Mouse (Mus musculus) limb, embryonic 13.5 days (tissue): ENCODE measurements around the gene Gal. TPM values are rescaled to one million over a fixed set of nuclear protein-coding genes. Genes with fewer than 3 reads are reported as not detected.
A peak's percentile ranks its signal among the peaks of the same experiment; 100 is the strongest.

Experiments
- ATAC-seq: fragments of 200-750 bp; cut with Nextera tagmentation; 2 replicates; pipeline ENCODE4 v1.8.0; 2017; ENCODE audit warnings: low read depth, moderate number of reproducible peaks, moderate TSS enrichment; ENCODE audit not compliant: low FRiP score
- H3K27ac ChIP-seq: fragments of 300-500 bp; sonication (generic); 2 replicates; pipeline ENCODE4 v1.5.1; 2015; ENCODE audit warnings: inconsistent platforms, mild to moderate bottlenecking, moderate library complexity
- H3K27me3 ChIP-seq: fragments of 300-500 bp; sonication (generic); 2 replicates; pipeline ENCODE4 v1.6.1; 2015; ENCODE audit warnings: mild to moderate bottlenecking, inconsistent platforms
- H3K36me3 ChIP-seq: fragments of 300-500 bp; sonication (generic); 2 replicates; pipeline ENCODE4 v1.6.1; 2015; ENCODE audit warnings: inconsistent platforms, mild to moderate bottlenecking, moderate library complexity
- H3K4me1 ChIP-seq: fragments of 300-500 bp; sonication (generic); 2 replicates; pipeline ENCODE4 v1.6.1; 2015; ENCODE audit warnings: inconsistent platforms
- H3K4me2 ChIP-seq: fragments of 300-500 bp; sonication (generic); replicated peaks from 2 replicates; pipeline ENCODE4 v1.6.1; 2015; ENCODE audit warnings: inconsistent platforms, mild to moderate bottlenecking, moderate library complexity
- H3K4me3 ChIP-seq: fragments of 300-500 bp; sonication (generic); 2 replicates; pipeline ENCODE4 v1.5.1; 2015; ENCODE audit warnings: moderate library complexity, mild to moderate bottlenecking, inconsistent platforms
- H3K9ac ChIP-seq: fragments of 300-500 bp; sonication (generic); 2 replicates; pipeline ENCODE4 v1.6.1; 2015; ENCODE audit warnings: mild to moderate bottlenecking, inconsistent platforms
- H3K9me3 ChIP-seq: fragments of 300-500 bp; sonication (generic); 2 replicates; pipeline ENCODE4 v1.6.1; 2016; ENCODE audit warnings: inconsistent platforms
- WGBS: fragments of 180-500 bp; shearing (Covaris S2); methylation state at CpG from one replicate; pipeline ENCODE4 v1.1.7; 2015; 5-methylcytosine and 5-hydroxymethylcytosine counted together
- polyA plus RNA-seq: library from polyadenylated mRNA; unstranded; fragments of >200 nt; fragmentation: Nextera tagmentation; extraction: Ambion mirVana; gene quantifications from 2 replicates; pipeline ENCODE4 v1.2.1, GENCODE M21; 2015

Gene Gal
- 0.57 and 0.92 TPM in 2 replicates for polyA plus RNA-seq

DNA sequence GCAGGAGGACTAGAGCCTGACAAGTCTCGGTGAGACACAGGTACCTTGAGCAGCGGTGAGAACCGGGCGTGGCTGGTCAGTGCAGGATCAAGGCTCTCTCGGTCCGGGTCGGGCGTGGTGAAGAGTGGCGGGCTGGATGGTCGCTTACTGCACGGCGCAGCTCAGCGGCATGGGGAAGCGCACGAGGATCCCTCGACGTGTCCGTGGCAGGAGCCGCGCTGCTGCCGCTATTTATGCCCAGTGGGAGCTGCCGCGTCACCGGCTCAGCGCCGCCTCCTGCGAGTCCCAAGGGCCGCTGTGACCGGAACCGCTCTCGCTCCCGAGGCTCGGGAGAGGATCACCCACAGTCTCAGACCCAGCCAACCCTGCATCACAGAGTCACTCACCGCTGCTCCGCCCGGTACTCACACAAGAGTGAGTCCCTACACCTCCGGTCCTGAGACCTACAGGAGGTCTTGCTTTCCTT is at the start of gene Gal:
TSS of gene Gal (minus strand) at position 277 of the 466 bp plus-strand sequence.
- Histone ChIP-seq H3K27me3 (peaks cover 56% of the 10 kb centered on the region), H3K9me3 (no peaks in the 10 kb centered on the region), H3K9ac (peak within 1 kb of the TSS; percentile 59), H3K27ac (no peak within 1 kb of the TSS), H3K4me2 (peak within 1 kb of the TSS; percentile 71), H3K4me3 (peak within 1 kb of the TSS; percentile 39), H3K36me3 (no peaks in the 10 kb centered on the region), H3K4me1 (peaks cover 8% of the 10 kb centered on the region)
- WGBS: 1% methylated on average over 37 of the region's 37 CpGs
- ATAC-seq: no peak; the same call in 1 of the 2 replicates

DNA sequence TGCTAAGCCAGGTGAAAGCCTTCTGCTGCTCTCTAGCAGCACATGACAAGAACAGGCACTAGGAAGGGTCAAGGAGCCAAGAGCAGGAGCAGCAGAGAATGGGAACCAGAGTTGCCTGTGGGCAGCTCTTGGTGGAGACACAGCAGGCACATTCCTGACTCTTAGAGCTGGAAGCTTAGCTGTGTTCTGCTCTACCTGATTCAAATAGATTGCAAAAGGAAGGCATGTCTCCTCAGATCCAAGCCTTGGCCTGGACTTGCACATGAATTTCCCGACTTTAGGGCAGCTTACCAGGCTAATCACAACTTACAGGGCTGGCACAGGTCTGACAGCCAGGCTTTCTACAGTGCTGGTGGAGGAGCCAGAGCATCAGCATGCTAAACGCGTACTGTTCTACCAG is 45.6 kb upstream of the Gal start:
- no peak for ATAC-seq
- Histone ChIP-seq H3K27ac (no peak overlapping the region), H3K4me1 (no peaks in the 10 kb centered on the region), H3K9me3 (no peaks in the 10 kb centered on the region), H3K4me2 (no peak overlapping the region), H3K36me3 (peaks cover 100% of the 10 kb centered on the region), H3K4me3 (no peak overlapping the region), H3K9ac (no peak overlapping the region), H3K27me3 (no peaks in the 10 kb centered on the region)
- 97% methylated on average over 3 of the region's 3 CpGs for WGBS

DNA sequence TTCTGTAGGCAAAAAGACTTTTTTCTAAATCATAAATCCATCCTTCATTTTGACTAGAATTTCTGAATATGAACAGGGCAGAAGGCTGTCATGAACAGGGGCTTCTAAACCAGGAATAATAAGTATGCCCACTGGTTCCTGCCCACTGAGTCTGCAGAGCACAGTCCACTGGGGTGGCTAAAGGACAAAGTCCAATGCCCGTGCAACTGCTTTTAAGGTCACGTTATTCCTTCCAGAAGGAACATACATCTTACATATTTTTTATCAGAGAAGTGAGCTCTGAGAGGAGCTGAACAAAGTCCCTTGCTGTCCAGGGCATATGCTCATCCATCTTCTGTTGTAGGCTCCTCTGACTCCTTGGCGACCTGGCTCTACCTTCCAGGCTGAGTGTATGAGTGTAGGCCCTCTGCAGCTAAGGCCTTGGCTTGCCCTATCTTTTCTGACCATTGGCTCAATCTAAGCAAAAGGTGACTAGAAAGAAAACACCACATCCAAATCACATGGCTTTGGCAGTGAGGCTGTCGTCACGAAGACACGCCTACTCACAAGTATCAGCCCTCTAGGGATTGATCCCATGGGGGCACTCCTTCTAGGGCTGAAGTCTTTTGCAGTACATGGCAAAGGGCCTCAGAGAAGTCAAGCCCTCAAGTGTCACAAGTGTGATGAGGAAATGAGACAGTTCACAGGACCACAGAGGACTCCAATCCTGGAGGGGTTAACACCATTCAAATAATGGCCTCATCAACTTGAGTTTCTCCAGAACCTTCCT is 44.2 kb upstream of the Gal start:
- Histone ChIP-seq H3K36me3 (peaks cover 100% of the 10 kb centered on the region), H3K27ac (no peak overlapping the region), H3K4me3 (no peak overlapping the region), H3K9ac (no peak overlapping the region), H3K4me1 (no peaks in the 10 kb centered on the region), H3K4me2 (no peak overlapping the region), H3K9me3 (no peaks in the 10 kb centered on the region), H3K27me3 (no peaks in the 10 kb centered on the region)
- ATAC-seq: no peak
- 90% methylated on average over 6 of the region's 6 CpGs for WGBS

DNA sequence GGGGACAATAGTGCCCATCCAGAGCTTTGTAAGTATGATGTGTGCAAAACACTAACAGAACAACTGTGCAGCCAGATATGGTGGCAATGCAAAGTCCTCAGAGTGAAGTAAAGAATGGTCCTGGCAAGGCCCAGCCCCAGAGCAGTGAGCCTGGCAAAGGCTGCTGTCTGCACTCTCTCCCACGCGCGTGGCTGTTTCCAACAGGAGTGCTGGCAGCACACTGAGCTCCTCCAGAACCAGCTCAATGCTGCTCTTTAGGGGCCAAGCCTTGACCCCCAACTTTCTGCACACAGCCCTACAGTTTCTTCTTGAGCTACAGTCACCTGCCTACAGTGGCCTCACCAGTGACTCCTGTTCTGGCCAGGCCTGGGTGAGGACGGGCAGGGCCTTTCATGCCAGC is 43.4 kb upstream of the Gal start:
- Histone ChIP-seq H3K36me3 (peaks cover 98% of the 10 kb centered on the region), H3K27ac (no peak overlapping the region), H3K4me3 (no peak overlapping the region), H3K4me1 (no peaks in the 10 kb centered on the region), H3K4me2 (no peak overlapping the region), H3K27me3 (no peaks in the 10 kb centered on the region), H3K9ac (no peak overlapping the region), H3K9me3 (no peaks in the 10 kb centered on the region)
- no peak for ATAC-seq
- WGBS: 97% methylated on average over 4 of the region's 4 CpGs

DNA sequence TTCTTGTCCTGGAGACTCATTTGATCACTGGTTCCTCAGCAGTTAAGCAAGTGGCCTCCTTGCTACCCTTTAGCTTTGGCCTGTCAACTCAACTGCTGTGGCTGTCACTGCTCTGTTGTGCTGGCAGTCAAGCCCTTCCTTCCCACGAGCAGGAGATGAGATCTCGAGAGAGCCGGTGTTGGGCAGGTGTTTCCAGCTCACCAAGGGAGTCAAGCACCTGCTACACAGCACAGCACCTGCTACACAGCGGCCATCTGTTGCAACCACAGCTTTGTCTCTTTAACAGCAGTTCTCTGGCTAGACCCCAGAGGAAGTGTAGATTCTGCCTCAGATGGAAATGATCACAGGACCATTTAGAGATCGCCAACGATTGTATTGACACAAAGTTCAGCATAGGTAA is 37.3 kb upstream of the Gal start:
- WGBS: 42% methylated on average over 6 of the region's 6 CpGs
- Histone ChIP-seq H3K36me3 (peaks cover 37% of the 10 kb centered on the region), H3K9me3 (no peaks in the 10 kb centered on the region), H3K27ac (no peak overlapping the region), H3K9ac (no peak overlapping the region), H3K4me1 (0 out of 2 replicates have a peak, but pooled peaks cover 5% of the 10 kb centered on the region), H3K4me3 (no peak overlapping the region), H3K4me2 (no peak overlapping the region), H3K27me3 (no peaks in the 10 kb centered on the region)
- ATAC-seq: no peak

DNA sequence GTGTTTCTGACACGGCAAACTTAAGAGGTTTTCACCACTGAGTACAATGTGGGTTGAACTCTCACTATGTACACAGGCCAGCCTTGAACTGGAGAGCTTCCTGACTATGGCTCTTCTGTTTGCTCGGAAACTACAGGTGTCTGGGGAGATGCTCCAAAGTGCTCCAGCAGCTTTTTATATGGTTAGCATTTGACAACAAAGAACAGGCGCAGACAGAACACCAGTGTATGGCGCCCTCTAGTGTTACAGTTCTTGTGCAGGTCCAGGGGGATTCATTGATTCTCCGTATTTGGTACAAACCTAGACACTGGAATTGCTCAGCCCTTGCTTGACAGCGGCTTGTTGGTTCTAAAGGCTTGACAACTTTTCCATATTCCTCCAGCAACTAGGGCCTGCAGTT is 36.8 kb upstream of the Gal start:
- 0 out of 2 replicates have a peak, but pooled peaks cover 5% of the 10 kb centered on the region for H3K4me1 ChIP-seq
- H3K9me3 ChIP-seq: no peaks in the 10 kb centered on the region
- H3K27me3 ChIP-seq: no peaks in the 10 kb centered on the region
- ATAC-seq: peak; percentile 45; the same call in 1 of the 2 replicates
- no peak overlapping the region for H3K4me3 ChIP-seq
- 26% methylated on average over 6 of the region's 6 CpGs for WGBS
- H3K9ac ChIP-seq: no peak overlapping the region
- H3K4me2 ChIP-seq: no peak overlapping the region
- H3K27ac ChIP-seq: no peak overlapping the region
- peaks cover 32% of the 10 kb centered on the region for H3K36me3 ChIP-seq

DNA sequence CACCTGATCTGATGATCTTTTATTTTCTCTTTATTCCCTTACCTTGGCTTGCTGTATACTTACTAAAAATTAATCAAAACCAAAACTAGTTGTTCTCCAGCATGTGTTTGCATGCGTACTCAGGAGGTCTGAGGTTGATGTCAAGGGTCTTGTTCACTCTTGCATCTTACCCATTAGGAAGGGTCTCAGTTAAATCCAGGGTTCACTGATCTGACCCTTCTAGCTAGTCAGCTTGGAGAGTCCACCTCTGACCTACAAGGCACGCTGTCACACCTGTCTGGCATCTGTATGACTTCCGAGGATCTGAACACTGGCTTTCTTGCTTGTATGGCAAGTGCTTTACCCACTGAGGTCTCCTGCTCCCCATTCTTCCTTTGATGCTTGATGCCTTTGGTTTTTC is 36.4 kb upstream of the Gal start:
- Histone ChIP-seq H3K9ac (no peak overlapping the region), H3K36me3 (peaks cover 28% of the 10 kb centered on the region), H3K4me2 (no peak overlapping the region), H3K4me1 (0 out of 2 replicates have a peak, but pooled peaks cover 5% of the 10 kb centered on the region), H3K9me3 (no peaks in the 10 kb centered on the region), H3K27me3 (no peaks in the 10 kb centered on the region), H3K27ac (no peak overlapping the region), H3K4me3 (no peak overlapping the region)
- no peak for ATAC-seq
- WGBS: 92% methylated on average over 3 of the region's 3 CpGs

DNA sequence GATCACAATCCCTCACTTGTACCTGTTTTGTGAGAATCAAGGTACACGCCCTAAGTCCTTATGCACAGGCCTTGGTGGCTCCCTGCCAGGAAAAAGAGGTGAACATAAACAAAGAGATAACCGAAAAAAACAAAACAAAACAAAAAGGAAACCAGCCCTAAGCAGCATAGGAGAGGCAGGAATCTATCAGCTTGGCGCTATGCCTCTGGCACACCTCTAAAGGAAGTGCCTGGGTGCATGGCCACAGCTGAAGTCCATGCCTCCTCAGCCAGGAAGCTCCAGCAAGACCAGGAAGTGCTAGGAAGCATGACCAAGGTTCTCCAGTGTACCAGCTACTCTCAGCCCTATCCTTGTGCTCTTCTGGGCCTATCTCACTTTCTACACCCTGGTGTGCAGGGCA is 34.9 kb upstream of the Gal start:
- ATAC-seq: no peak
- Histone ChIP-seq H3K4me1 (0 out of 2 replicates have a peak, but pooled peaks cover 5% of the 10 kb centered on the region), H3K9me3 (no peaks in the 10 kb centered on the region), H3K36me3 (peaks cover 13% of the 10 kb centered on the region), H3K9ac (no peak overlapping the region), H3K4me2 (no peak overlapping the region), H3K27me3 (no peaks in the 10 kb centered on the region), H3K4me3 (no peak overlapping the region), H3K27ac (no peak overlapping the region)
- WGBS: 76% methylated on average over 3 of the region's 3 CpGs

DNA sequence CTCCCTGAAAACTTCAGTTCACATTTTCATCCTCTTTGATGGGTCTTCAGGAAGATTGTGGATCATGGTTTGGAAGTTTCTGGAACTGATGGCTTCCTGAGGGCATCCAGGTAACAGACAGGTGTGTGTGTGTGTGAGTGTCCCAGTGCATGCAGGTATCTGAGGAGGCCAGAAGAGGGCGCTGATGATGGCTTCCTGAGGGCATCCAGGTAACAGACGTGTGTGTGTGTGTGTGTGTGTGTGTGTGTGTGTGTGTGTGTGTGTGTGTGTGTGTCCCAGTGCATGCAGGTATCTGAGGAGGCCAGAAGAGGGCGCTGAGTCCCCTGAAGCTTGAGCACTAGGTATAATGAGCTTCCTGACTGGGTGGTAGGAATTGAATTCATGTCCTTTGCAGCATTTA is 33.0 kb upstream of the Gal start:
- Histone ChIP-seq H3K27ac (no peak overlapping the region), H3K4me3 (no peak overlapping the region), H3K9ac (no peak overlapping the region), H3K9me3 (no peaks in the 10 kb centered on the region), H3K36me3 (no peaks in the 10 kb centered on the region), H3K4me1 (0 out of 2 replicates have a peak, but pooled peaks cover 5% of the 10 kb centered on the region), H3K4me2 (no peak overlapping the region), H3K27me3 (no peaks in the 10 kb centered on the region)
- no peak for ATAC-seq
- WGBS: 85% methylated on average over 3 of the region's 3 CpGs

DNA sequence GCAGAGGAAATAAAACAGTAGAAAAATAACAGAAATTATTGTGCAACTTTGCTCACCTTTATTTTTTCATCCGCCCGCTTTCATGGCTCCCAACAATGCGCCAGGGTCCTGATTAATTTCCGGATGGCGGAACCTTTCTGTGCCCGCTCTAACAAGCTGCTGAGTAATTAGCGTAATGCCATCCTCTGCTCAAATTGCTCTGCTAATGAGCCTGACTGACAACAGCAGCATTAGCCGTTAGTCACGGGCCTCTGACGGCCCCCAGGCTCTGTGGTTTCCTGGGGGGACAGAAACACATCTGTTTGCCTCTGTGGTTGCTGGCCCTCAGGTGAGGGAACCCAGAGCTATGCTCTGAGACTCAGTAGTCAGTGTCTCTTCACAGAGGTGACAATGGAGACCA is 26.7 kb upstream of the Gal start:
- Histone ChIP-seq H3K36me3 (no peaks in the 10 kb centered on the region), H3K9me3 (no peaks in the 10 kb centered on the region), H3K27me3 (no peaks in the 10 kb centered on the region), H3K27ac (no peak overlapping the region), H3K4me3 (no peak overlapping the region), H3K9ac (no peak overlapping the region), H3K4me1 (no peaks in the 10 kb centered on the region), H3K4me2 (no peak overlapping the region)
- ATAC-seq: no peak
- WGBS: 26% methylated on average over 10 of the region's 10 CpGs

DNA sequence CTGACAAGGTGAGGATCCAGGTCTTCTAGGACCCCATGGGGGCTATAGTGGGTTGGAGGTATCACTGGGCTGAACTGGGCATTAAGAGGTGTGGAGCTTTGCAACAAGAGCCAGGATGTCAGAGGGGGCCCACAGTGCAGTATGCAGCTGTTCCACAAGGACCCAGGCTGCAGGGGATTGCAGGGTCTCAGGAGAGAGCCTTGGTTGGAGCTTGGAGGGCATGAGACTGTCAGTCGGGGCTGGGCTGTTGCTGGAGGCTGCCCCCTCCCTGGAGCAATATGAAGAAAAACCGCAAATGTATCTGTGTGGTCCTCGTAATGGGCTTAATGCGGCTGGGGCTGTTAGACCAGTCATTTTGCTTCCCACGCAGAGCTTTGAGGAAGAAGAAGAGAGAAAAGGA is 26.3 kb upstream of the Gal start:
- H3K4me3 ChIP-seq: no peak overlapping the region
- no peaks in the 10 kb centered on the region for H3K36me3 ChIP-seq
- ATAC-seq: no peak
- H3K27me3 ChIP-seq: no peaks in the 10 kb centered on the region
- H3K9ac ChIP-seq: no peak overlapping the region
- H3K9me3 ChIP-seq: no peaks in the 10 kb centered on the region
- no peaks in the 10 kb centered on the region for H3K4me1 ChIP-seq
- H3K4me2 ChIP-seq: no peak overlapping the region
- WGBS: 31% methylated on average over 5 of the region's 5 CpGs
- H3K27ac ChIP-seq: no peak overlapping the region

DNA sequence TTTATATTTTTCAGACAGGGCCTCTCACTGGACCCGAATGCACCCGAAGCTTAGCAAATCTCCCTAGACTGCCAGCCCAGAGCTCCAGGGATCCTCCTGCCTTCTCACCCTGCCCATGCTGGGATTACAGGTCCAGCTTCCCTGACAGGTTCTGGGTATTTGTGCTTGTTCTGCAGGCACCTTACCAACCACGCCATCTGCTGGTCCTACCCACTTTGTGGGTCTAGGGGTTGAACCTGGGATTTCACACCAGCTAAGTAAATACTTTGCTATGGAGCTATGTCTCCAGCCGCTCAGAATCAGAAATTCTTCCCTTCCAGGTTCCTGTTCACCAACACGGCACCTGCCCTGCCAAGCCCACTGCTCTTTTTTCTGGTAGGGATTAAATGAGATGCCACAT is 23.6 kb upstream of the Gal start:
- Histone ChIP-seq H3K4me1 (no peaks in the 10 kb centered on the region), H3K9ac (no peak overlapping the region), H3K9me3 (no peaks in the 10 kb centered on the region), H3K4me2 (no peak overlapping the region), H3K27ac (no peak overlapping the region), H3K36me3 (no peaks in the 10 kb centered on the region), H3K27me3 (no peaks in the 10 kb centered on the region), H3K4me3 (no peak overlapping the region)
- WGBS: 67% methylated on average over 5 of the region's 5 CpGs
- ATAC-seq: no peak

DNA sequence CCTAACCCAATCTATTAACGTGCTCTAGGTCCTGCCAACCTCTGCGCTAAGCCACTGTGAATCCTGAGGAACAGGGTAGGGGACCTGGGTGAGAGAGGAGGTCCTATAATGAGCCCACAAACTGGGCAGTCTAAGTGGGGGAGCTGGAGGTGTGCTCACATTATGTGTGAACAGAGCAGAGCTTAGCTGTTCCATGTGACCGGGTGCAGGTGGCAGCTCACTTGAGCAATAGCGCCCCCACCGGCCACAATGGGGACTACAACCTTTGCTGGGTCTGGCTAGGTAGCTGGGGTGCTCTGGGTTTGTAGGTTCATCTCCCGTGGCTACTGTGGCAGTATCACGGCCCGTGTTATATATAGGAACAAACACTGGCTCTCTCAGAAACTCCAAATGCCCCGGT is 22.5 kb upstream of the Gal start:
- ATAC-seq: no peak
- H3K4me2 ChIP-seq: no peak overlapping the region
- H3K4me3 ChIP-seq: no peak overlapping the region
- 63% methylated on average over 9 of the region's 9 CpGs for WGBS
- H3K36me3 ChIP-seq: no peaks in the 10 kb centered on the region
- H3K9ac ChIP-seq: no peak overlapping the region
- no peaks in the 10 kb centered on the region for H3K4me1 ChIP-seq
- H3K27me3 ChIP-seq: no peaks in the 10 kb centered on the region
- no peak overlapping the region for H3K27ac ChIP-seq
- H3K9me3 ChIP-seq: no peaks in the 10 kb centered on the region
